In the genomic region with DNA sequence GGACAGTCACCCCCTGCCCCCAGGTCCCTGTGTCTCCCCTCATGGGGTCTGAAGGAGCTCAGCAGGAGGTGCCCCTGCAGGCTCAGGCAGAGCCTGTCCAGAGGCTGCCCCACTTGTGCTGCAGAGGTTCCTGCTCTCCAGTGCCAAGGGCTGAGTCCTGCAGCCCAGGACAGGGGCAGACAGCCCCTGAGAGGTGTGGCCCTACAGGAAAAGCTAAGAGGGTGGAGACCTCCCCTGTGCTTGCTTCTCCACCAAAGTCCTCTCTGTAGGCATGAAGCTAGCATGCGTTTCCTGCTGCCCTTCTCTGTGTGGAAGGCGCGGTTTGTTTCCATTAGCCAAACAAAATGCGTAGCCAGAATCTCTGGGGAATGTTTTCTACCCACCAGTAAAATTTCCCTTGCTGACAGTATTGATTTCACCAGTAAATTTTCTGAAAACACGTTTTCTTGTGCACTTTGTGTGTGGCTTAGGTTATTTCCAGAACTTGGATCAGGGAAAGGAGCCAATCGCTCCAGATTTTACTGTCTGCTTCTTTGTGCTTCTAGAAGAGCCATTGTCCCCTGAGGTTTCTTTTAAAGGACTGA, we compare ENCODE assay signal across 13 mouse cellular contexts. TPM values are rescaled to one million over a fixed set of nuclear protein-coding genes. Genes with fewer than 3 reads are reported as not detected.
DNase-seq lines count a peak whose midpoint lies in the region; ATAC-seq and TF ChIP-seq lines count a peak whose summit lies in the region.
"Not testable (repeated sequence)": the region's sequence is repeated elsewhere in the genome, so short reads cannot be mapped to it uniquely, and the experiment has no call there.
"Had no signal": no experiment of that assay in that cellular context is flagged by ENCODE, and none has a peak within 500 bp of the region (broad histone marks: within the 10 kb centered on the region; RNA-seq: fewer than 3 reads in every experiment).

No protein-coding gene starts in this region.

- not testable (repeated sequence) for H3K9me3 ChIP-seq in lung, embryonic 14.5 days (ENCODE audit: low read depth, low read length); midbrain, embryonic 14.5 days (ENCODE audit: control insufficient read depth, low read length)

- TF ChIP-seq POLR2A in brain, embryonic 14.5 days (IDR thresholded peaks at IDR 0.05; ENCODE audit: borderline replicate concordance, extremely low read depth, insufficient read depth, insufficient read length, poor library complexity, severe bottlenecking): not testable (repeated sequence)

- H3K4me1 ChIP-seq in lung, embryonic 14.5 days (ENCODE audit: insufficient read depth); midbrain, embryonic 14.5 days (ENCODE audit: control insufficient read depth, insufficient read depth, low read length): not testable (repeated sequence)

- not testable (repeated sequence) for H3K9ac ChIP-seq in lung, embryonic 14.5 days; midbrain, embryonic 14.5 days (replicated peaks; ENCODE audit: low read length)

- not testable (repeated sequence) for H3K27me3 ChIP-seq in lung, embryonic 14.5 days (ENCODE audit: insufficient read depth, low read length); midbrain, embryonic 14.5 days (ENCODE audit: control insufficient read depth, insufficient read depth, low read length)

- ATAC-seq in lung, embryonic 14.5 days (ENCODE audit: insufficient read depth): peak; percentile 44; the same call in 1 of the 2 replicates
- ATAC-seq in midbrain, embryonic 14.5 days (ENCODE audit: low FRiP score, low TSS enrichment): not testable (repeated sequence)

- H3K4me2 ChIP-seq in lung, embryonic 14.5 days; midbrain, embryonic 14.5 days (ENCODE audit: low read length): not testable (repeated sequence)

- peak; percentile 5 for DNase-seq in brain, embryonic 14.5 days (ENCODE audit: low read depth)
- DNase-seq in heart, adult 11 months: peak; percentile 97
- peak; percentile 27 to 36 for DNase-seq in heart, postnatal 10 days
- peak; percentile 13 for DNase-seq in kidney, adult 11 months
- peak; percentile 10 for DNase-seq in large intestine, adult 2 months (ENCODE audit: low read depth, low spot score)
- DNase-seq in lung, embryonic 14.5 days: peak; percentile 33
- DNase-seq in midbrain, embryonic 14.5 days: peak; percentile 8

- H3K27ac ChIP-seq in lung, embryonic 14.5 days (ENCODE audit: low read depth); midbrain, embryonic 14.5 days (replicated peaks; ENCODE audit: low read depth, low read length): not testable (repeated sequence)

- not testable (repeated sequence) for H3K36me3 ChIP-seq in lung, embryonic 14.5 days (ENCODE audit: insufficient read depth); midbrain, embryonic 14.5 days (ENCODE audit: control insufficient read depth, insufficient read depth, low read length)

- WGBS in large intestine, adult 2 months: 19% methylated on average over 6 of the region's 6 CpGs
- 37% methylated on average over 6 of the region's 6 CpGs for WGBS in lung, embryonic 14.5 days
- 49% methylated on average over 6 of the region's 6 CpGs for WGBS in midbrain, embryonic 14.5 days

- TF ChIP-seq CTCF in brain, embryonic 14.5 days (IDR thresholded peaks at IDR 0.05; ENCODE audit: borderline replicate concordance, extremely low read depth, insufficient read depth, insufficient read length); lung, embryonic 14.5 days (IDR thresholded peaks at IDR 0.05; ENCODE audit: low read depth): not testable (repeated sequence)

- not testable (repeated sequence) for H3K4me3 ChIP-seq in lung, embryonic 14.5 days (ENCODE audit: low read depth, low read length); midbrain, embryonic 14.5 days (replicated peaks; ENCODE audit: low read depth, low read length)

- intact Hi-C loops in heart, postnatal 10 days (cut with DNase I): not testable (repeated sequence)

RNA-seq across cellular contexts. Expression of a gene that starts 6.9 kb away (rescaled TPM):
- polyA plus RNA-seq in brain, embryonic 14.5 days (2012; rRNA removed): 0.01 and 0.03 TPM in 2 replicates
- not detected for total RNA-seq in heart, postnatal 10 days (2021)
- not detected in 2 replicates for polyA plus RNA-seq in large intestine, adult 2 months (2012; rRNA removed)
- not detected in 2 replicates for polyA plus RNA-seq in lung, embryonic 14.5 days (2014; fragmentation: Nextera tagmentation; extraction: Ambion mirVana)
- polyA plus RNA-seq in midbrain, embryonic 14.5 days (2014; fragmentation: Nextera tagmentation; extraction: Ambion mirVana): not detected in 2 replicates
- total RNA-seq: adrenal gland, adult 2 months; gastrocnemius, adult 18-20 months had no signal
- polyA plus RNA-seq: adrenal gland, adult 2 months; embryonic facial prominence, embryonic 10.5 days; forebrain, embryonic 14.5 days; limb, embryonic 12.5 days had no signal

RNA-seq across cellular contexts. Expression of a gene that starts 8.8 kb away (rescaled TPM):
- 0.01 and 0.04 TPM in 2 replicates for polyA plus RNA-seq in brain, embryonic 14.5 days (2012; rRNA removed)
- not detected for total RNA-seq in heart, postnatal 10 days (2021)
- polyA plus RNA-seq in large intestine, adult 2 months (2012; rRNA removed): not detected in 2 replicates
- polyA plus RNA-seq in lung, embryonic 14.5 days (2014; fragmentation: Nextera tagmentation; extraction: Ambion mirVana): not detected in 2 replicates
- 0.19 TPM in 1 of 2 replicates, not detected in the other for polyA plus RNA-seq in midbrain, embryonic 14.5 days (2014; fragmentation: Nextera tagmentation; extraction: Ambion mirVana)
- total RNA-seq: adrenal gland, adult 2 months; gastrocnemius, adult 18-20 months had no signal
- polyA plus RNA-seq: adrenal gland, adult 2 months; forebrain, embryonic 14.5 days; limb, embryonic 12.5 days had no signal

RNA-seq across cellular contexts. Expression of a gene that starts 12.6 kb away (rescaled TPM):
- 0.04 TPM in 1 of 2 replicates, not detected in the other for polyA plus RNA-seq in brain, embryonic 14.5 days (2012; rRNA removed)
- total RNA-seq in heart, postnatal 10 days (2021): not detected
- polyA plus RNA-seq in large intestine, adult 2 months (2012; rRNA removed): not detected in 2 replicates
- polyA plus RNA-seq in lung, embryonic 14.5 days (2014; fragmentation: Nextera tagmentation; extraction: Ambion mirVana): not detected in 2 replicates
- not detected in 2 replicates for polyA plus RNA-seq in midbrain, embryonic 14.5 days (2014; fragmentation: Nextera tagmentation; extraction: Ambion mirVana)
- total RNA-seq: adrenal gland, adult 2 months; gastrocnemius, adult 18-20 months had no signal
- polyA plus RNA-seq: adrenal gland, adult 2 months; embryonic facial prominence, embryonic 10.5 days; forebrain, embryonic 14.5 days; hindbrain, embryonic 10.5 days; limb, embryonic 12.5 days had no signal

RNA-seq across cellular contexts. Expression of a gene that starts 25.0 kb away (rescaled TPM):
- polyA plus RNA-seq in brain, embryonic 14.5 days (2012; rRNA removed): not detected in 2 replicates
- total RNA-seq in heart, postnatal 10 days (2021): not detected
- polyA plus RNA-seq in large intestine, adult 2 months (2012; rRNA removed): not detected in 2 replicates
- polyA plus RNA-seq in lung, embryonic 14.5 days (2014; fragmentation: Nextera tagmentation; extraction: Ambion mirVana): not detected in 2 replicates
- polyA plus RNA-seq in midbrain, embryonic 14.5 days (2014; fragmentation: Nextera tagmentation; extraction: Ambion mirVana): not detected in 2 replicates
- total RNA-seq: adrenal gland, adult 2 months; gastrocnemius, adult 18-20 months had no signal
- polyA plus RNA-seq: adrenal gland, adult 2 months; embryonic facial prominence, embryonic 10.5 days; forebrain, embryonic 14.5 days; hindbrain, embryonic 10.5 days; limb, embryonic 12.5 days had no signal

RNA-seq across cellular contexts. Expression of a gene that starts 27.6 kb away (rescaled TPM):
- polyA plus RNA-seq in brain, embryonic 14.5 days (2012; rRNA removed): 0.13 and 0.18 TPM in 2 replicates
- total RNA-seq in heart, postnatal 10 days (2021): under 1 TPM in 1 of 2 experiments, not detected in 1; 0.07 TPM
- not detected in 2 replicates for polyA plus RNA-seq in large intestine, adult 2 months (2012; rRNA removed)
- 0.24 TPM in 1 of 2 replicates, not detected in the other for polyA plus RNA-seq in lung, embryonic 14.5 days (2014; fragmentation: Nextera tagmentation; extraction: Ambion mirVana)
- polyA plus RNA-seq in midbrain, embryonic 14.5 days (2014; fragmentation: Nextera tagmentation; extraction: Ambion mirVana): 0.07 and 0.30 TPM in 2 replicates
- total RNA-seq: adrenal gland, adult 2 months; gastrocnemius, adult 18-20 months had no signal
- polyA plus RNA-seq: adrenal gland, adult 2 months; forebrain, embryonic 14.5 days had no signal

Comparison
In these comparisons a context has a peak if more than half of its experiments do, and no peak if none do; other contexts are left out.
1. DNase-seq: peak in every context shown above with its lines; median percentile 97 in heart, adult 11 months; 33 in lung, embryonic 14.5 days; 32 in heart, postnatal 10 days; 13 in kidney, adult 11 months; 10 in large intestine, adult 2 months; 8 in midbrain, embryonic 14.5 days; 5 in brain, embryonic 14.5 days.